Mouse (Mus musculus): ENCODE measurements at regions not wholly inside any gene's neighbourhood (a gene's known extent, or its start where the extent isn't known, plus 50 kb on each side); places are given as distances from the start of the nearest gene placed in this dataset.
A peak's percentile ranks its signal among the peaks of the same experiment; 100 is the strongest.

DNA sequence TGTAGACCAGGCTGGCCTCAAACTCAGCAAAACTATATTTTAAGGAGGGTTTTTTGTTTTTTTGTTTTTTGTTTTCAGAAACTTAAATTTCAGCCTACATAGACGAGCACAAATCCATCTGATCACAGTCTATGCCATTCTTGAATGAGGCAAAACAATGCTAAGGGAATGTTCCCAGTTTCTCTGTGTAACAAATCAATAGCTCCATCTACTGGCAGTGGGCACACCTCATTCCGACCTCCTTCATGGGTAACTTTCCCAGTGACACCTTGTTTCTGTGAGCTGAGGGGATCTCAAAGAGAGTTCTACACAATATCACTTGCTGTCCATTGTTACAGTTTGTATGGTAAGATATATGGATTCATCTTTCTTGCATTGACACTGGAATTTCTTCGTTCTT, 1327.4 kb downstream of the Gm37988 start:
- ATAC-seq (ENCODE audit: insufficient read depth) = no peak

DNA sequence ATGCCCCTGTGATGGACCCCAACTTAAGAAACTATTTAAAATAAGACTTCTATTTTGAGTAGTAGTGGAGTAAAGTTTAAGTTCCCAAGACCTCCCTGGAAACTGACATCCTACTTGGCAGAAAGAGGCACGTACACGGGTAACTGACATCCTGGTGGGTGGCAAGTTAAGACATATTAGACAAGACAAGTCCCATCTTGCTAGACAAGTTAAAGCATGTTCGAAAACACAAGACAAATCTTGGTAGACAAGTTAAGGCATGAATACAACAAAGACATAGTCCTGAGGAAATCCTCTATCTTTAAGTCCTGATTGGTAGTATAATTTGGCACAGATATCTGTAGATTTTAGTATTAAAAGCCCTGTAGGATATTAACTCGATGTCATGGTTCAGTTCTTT, 1332.6 kb downstream of the Gm37988 start:
- ATAC-seq (ENCODE audit: insufficient read depth) (no peak), DNase-seq (ENCODE audit: low read depth in 3 of 3, low spot score in 3 of 3) (no peak)
- WGBS (ENCODE audit: insufficient replicate concordance) = 48% methylated on average over 4 of the region's 4 CpGs
- no peak overlapping the region for H3K27ac ChIP-seq
- H3K9me3 ChIP-seq (ENCODE audit: control insufficient read depth, low read length) = no peaks in the 10 kb centered on the region
- H3K27me3 ChIP-seq (ENCODE audit: control insufficient read depth, insufficient read depth, low read length) = no peaks in the 10 kb centered on the region
- no peaks in the 10 kb centered on the region for H3K4me1 ChIP-seq (replicated peaks; ENCODE audit: control insufficient read depth in 2 of 2, insufficient read depth in 2 of 2, low read length in 1 of 2)
- no peak overlapping the region for H3K4me3 ChIP-seq (ENCODE audit: insufficient read depth in 1 of 2, low read depth in 2 of 2, low read length in 2 of 2)
- no peak for TF ChIP-seq EP300 (IDR thresholded peaks at IDR 0.05; ENCODE audit: low read depth)
- H3K9ac ChIP-seq (replicated peaks) = no peak overlapping the region
- H3K4me2 ChIP-seq (ENCODE audit: low read depth) = no peak overlapping the region
- no peaks in the 10 kb centered on the region for H3K36me3 ChIP-seq (replicated peaks; ENCODE audit: control insufficient read depth, insufficient read depth, low read depth)

More for the DNA sequence above, 1327.4 kb downstream of the Gm37988 start:
- no peaks in the 10 kb centered on the region for H3K27me3 ChIP-seq (ENCODE audit: control insufficient read depth, insufficient read depth, low read length)
- no peaks in the 10 kb centered on the region for H3K4me1 ChIP-seq (replicated peaks; ENCODE audit: control insufficient read depth in 2 of 2, insufficient read depth in 2 of 2, low read length in 1 of 2)
- DNase-seq (ENCODE audit: low read depth in 3 of 3, low spot score in 3 of 3) = no peak
- peak; percentile 30; the same call in 1 of the 2 replicates for TF ChIP-seq CTCF (IDR thresholded peaks at IDR 0.05; ENCODE audit: low read depth)
- TF ChIP-seq EP300 (IDR thresholded peaks at IDR 0.05; ENCODE audit: low read depth) = no peak
- no peak overlapping the region for H3K4me2 ChIP-seq (ENCODE audit: low read depth)
- WGBS (ENCODE audit: insufficient replicate concordance) = 10% methylated on average over 3 of the region's 3 CpGs
- H3K4me3 ChIP-seq (ENCODE audit: insufficient read depth in 1 of 2, low read depth in 2 of 2, low read length in 2 of 2) = no peak overlapping the region
- H3K36me3 ChIP-seq (replicated peaks; ENCODE audit: control insufficient read depth, insufficient read depth, low read depth) = no peaks in the 10 kb centered on the region
- no peak overlapping the region for H3K9ac ChIP-seq (replicated peaks)
- no peaks in the 10 kb centered on the region for H3K9me3 ChIP-seq (ENCODE audit: control insufficient read depth, low read length)
- H3K27ac ChIP-seq = no peak overlapping the region

DNA sequence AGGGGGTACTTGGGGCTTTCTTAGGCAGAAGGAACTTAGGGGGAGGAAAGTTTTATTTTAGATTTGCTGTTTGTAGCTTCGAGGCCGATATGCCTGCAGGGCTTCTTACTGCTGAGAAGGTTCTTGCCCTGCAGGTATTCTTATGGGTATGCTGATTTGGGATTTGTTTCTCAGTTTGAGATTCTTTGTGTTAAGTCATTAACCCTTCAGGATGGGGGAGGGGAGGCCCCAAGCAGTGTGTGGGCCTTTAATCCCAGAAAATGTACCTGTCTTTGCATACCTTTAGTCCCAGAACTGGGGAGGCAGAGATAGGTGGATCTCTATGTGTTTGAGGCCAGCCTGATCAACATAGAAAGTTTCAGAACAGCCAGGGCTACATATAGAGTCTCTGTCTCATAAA, 1335.1 kb downstream of the Gm37988 start:
- H3K27ac ChIP-seq = no peak overlapping the region
- H3K4me1 ChIP-seq (replicated peaks; ENCODE audit: control insufficient read depth in 2 of 2, insufficient read depth in 2 of 2, low read length in 1 of 2) = no peaks in the 10 kb centered on the region
- H3K36me3 ChIP-seq (replicated peaks; ENCODE audit: control insufficient read depth, insufficient read depth, low read depth) = no peaks in the 10 kb centered on the region
- no peak for ATAC-seq (ENCODE audit: insufficient read depth)
- H3K9me3 ChIP-seq (ENCODE audit: control insufficient read depth, low read length) = no peaks in the 10 kb centered on the region
- no peak overlapping the region for H3K9ac ChIP-seq (replicated peaks)
- H3K27me3 ChIP-seq (ENCODE audit: control insufficient read depth, insufficient read depth, low read length) = no peaks in the 10 kb centered on the region
- TF ChIP-seq CTCF (IDR thresholded peaks at IDR 0.05; ENCODE audit: low read depth) (no peak), EP300 (IDR thresholded peaks at IDR 0.05; ENCODE audit: low read depth) (no peak)
- no peak overlapping the region for H3K4me3 ChIP-seq (ENCODE audit: insufficient read depth in 1 of 2, low read depth in 2 of 2, low read length in 2 of 2)
- 33% methylated on average over 2 of the region's 2 CpGs for WGBS (ENCODE audit: insufficient replicate concordance)
- H3K4me2 ChIP-seq (ENCODE audit: low read depth) = no peak overlapping the region
- DNase-seq (ENCODE audit: low read depth in 3 of 3, low spot score in 3 of 3) = no peak

DNA sequence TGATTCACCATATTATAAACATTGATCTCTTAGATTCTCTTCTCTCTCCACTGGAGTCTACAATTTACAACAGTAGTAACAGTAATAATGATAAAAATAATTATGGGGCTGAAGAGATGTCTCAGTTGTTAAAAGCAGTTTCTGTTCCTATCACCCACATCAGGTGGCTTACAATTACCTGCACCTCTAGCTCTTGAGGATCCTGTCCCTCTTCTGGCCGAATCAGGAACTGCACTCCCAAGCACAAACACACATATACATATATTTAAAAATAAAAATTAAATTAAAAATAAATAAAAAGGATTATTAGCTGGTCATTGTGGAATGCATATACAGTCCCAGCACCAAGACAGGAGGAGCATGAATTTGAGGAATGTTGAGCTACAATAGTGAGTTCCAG, 1336.2 kb downstream of the Gm37988 start:
- H3K9ac ChIP-seq (replicated peaks) = no peak overlapping the region
- TF ChIP-seq CTCF (IDR thresholded peaks at IDR 0.05; ENCODE audit: low read depth) = peak; percentile 49
- no peak for TF ChIP-seq EP300 (IDR thresholded peaks at IDR 0.05; ENCODE audit: low read depth)
- H3K27ac ChIP-seq = no peak overlapping the region
- no peak for DNase-seq (ENCODE audit: low read depth in 3 of 3, low spot score in 3 of 3)
- no peaks in the 10 kb centered on the region for H3K36me3 ChIP-seq (replicated peaks; ENCODE audit: control insufficient read depth, insufficient read depth, low read depth)
- H3K4me2 ChIP-seq (ENCODE audit: low read depth) = no peak overlapping the region
- no peak for ATAC-seq (ENCODE audit: insufficient read depth)
- no peaks in the 10 kb centered on the region for H3K27me3 ChIP-seq (ENCODE audit: control insufficient read depth, insufficient read depth, low read length)
- no peaks in the 10 kb centered on the region for H3K4me1 ChIP-seq (replicated peaks; ENCODE audit: control insufficient read depth in 2 of 2, insufficient read depth in 2 of 2, low read length in 1 of 2)
- H3K4me3 ChIP-seq (ENCODE audit: insufficient read depth in 1 of 2, low read depth in 2 of 2, low read length in 2 of 2) = no peak overlapping the region
- WGBS (ENCODE audit: insufficient replicate concordance) = 38% methylated on average over 1 of the region's 1 CpGs
- no peaks in the 10 kb centered on the region for H3K9me3 ChIP-seq (ENCODE audit: control insufficient read depth, low read length)

DNA sequence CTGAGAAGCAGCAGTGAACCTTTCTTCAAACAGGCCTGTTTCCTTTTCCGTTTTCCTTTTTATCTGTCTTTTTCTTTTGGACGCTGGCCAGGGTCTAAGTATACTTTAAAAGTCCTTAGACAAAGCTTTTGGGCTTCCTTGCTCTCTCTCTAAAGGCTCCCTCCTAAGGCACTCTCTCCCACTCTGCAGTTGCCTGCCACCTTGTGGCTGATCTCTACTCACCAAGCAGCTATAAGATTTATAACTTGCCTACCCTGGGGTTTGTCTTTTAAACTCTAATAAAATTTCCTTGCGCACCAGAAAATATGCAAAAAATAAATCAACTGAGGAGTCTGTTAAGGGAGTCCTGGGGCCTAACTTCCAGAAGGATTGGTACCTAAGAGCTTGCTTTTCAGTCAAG, 1344.7 kb downstream of the Gm37988 start:
- ATAC-seq (ENCODE audit: insufficient read depth) (no peak), DNase-seq (ENCODE audit: low read depth in 3 of 3, low spot score in 3 of 3) (no peak)
- Histone ChIP-seq H3K27ac (no peak overlapping the region), H3K9ac (replicated peaks) (no peak overlapping the region), H3K27me3 (ENCODE audit: control insufficient read depth, insufficient read depth, low read length) (no peaks in the 10 kb centered on the region), H3K9me3 (ENCODE audit: control insufficient read depth, low read length) (no peaks in the 10 kb centered on the region), H3K36me3 (replicated peaks; ENCODE audit: control insufficient read depth, insufficient read depth, low read depth) (no peaks in the 10 kb centered on the region), H3K4me3 (ENCODE audit: insufficient read depth in 1 of 2, low read depth in 2 of 2, low read length in 2 of 2) (no peak overlapping the region), H3K4me1 (replicated peaks; ENCODE audit: control insufficient read depth in 2 of 2, insufficient read depth in 2 of 2, low read length in 1 of 2) (no peaks in the 10 kb centered on the region), H3K4me2 (ENCODE audit: low read depth) (no peak overlapping the region)
- TF ChIP-seq CTCF (IDR thresholded peaks at IDR 0.05; ENCODE audit: low read depth) (no peak), EP300 (IDR thresholded peaks at IDR 0.05; ENCODE audit: low read depth) (no peak)
- WGBS (ENCODE audit: insufficient replicate concordance) = 32% methylated on average over 3 of the region's 3 CpGs

Data from liver, embryonic 14.5 days (tissue).